Mouse (Mus musculus) midbrain, embryonic 11.5 days (tissue): ENCODE data around the gene Arid5b. TPM values are rescaled to one million over a fixed set of nuclear protein-coding genes. Genes with fewer than 3 reads are reported as not detected.

Experiments
- ATAC-seq: fragments of 200-750 bp; cut with Nextera tagmentation; 2 replicates; pipeline ENCODE4 v1.8.0; 2017; ENCODE audit warnings: moderate TSS enrichment, moderate library complexity; ENCODE audit not compliant: low FRiP score
- DNase-seq: peaks from one replicate; pipeline ENCODE4 v3.0.0; 2015; ENCODE audit warnings: low spot score; ENCODE audit errors: missing footprints
- H3K27ac ChIP-seq: fragments of 300-500 bp; sonication (generic); 2 replicates; pipeline ENCODE4 v1.5.1; 2014; ENCODE audit warnings: low read depth, low read length
- H3K27me3 ChIP-seq: fragments of 300-500 bp; sonication (generic); 2 replicates; pipeline ENCODE4 v1.6.1; 2014; ENCODE audit warnings: mild to moderate bottlenecking, low read length, moderate library complexity, mixed read lengths; ENCODE audit not compliant: control insufficient read depth, insufficient read depth
- H3K36me3 ChIP-seq: fragments of 300-500 bp; sonication (generic); 2 replicates; pipeline ENCODE4 v1.6.1; 2014; ENCODE audit warnings: mild to moderate bottlenecking, low read length, moderate library complexity, mixed read lengths; ENCODE audit not compliant: control insufficient read depth, insufficient read depth
- H3K4me1 ChIP-seq: fragments of 300-500 bp; sonication (generic); 2 replicates; pipeline ENCODE4 v1.6.1; 2014; ENCODE audit warnings: low read length; ENCODE audit not compliant: control insufficient read depth, insufficient read depth
- H3K4me2 ChIP-seq: fragments of 300-500 bp; sonication (generic); 2 replicates; pipeline ENCODE4 v1.6.1; 2014; ENCODE audit warnings: mild to moderate bottlenecking, moderate library complexity
- H3K4me3 ChIP-seq: fragments of 300-500 bp; sonication (generic); 2 replicates; pipeline ENCODE4 v1.5.1; 2014; ENCODE audit warnings: low read depth, low read length
- H3K9ac ChIP-seq: fragments of 300-500 bp; sonication (generic); 2 replicates; pipeline ENCODE4 v1.6.1; 2014; ENCODE audit warnings: low read length
- H3K9me3 ChIP-seq: fragments of 300-500 bp; sonication (generic); 2 replicates; pipeline ENCODE4 v1.6.1; 2016; ENCODE audit warnings: low read length; ENCODE audit not compliant: control insufficient read depth
- WGBS: fragments of 180-500 bp; shearing (Covaris S2); extraction: QIAGEN DNeasy Blood & Tissue Kit; methylation state at CpG from one replicate; pipeline ENCODE4 v1.1.7; 2014; 5-methylcytosine and 5-hydroxymethylcytosine counted together
- polyA plus RNA-seq: library from polyadenylated mRNA; unstranded; fragments of >200 nt; fragmentation: Nextera tagmentation; extraction: Ambion mirVana; gene quantifications from 2 replicates; pipeline ENCODE4 v1.2.1, GENCODE M21; 2014

Gene Arid5b
- polyA plus RNA-seq, 1 experiment from 2014 or later, result 13.4 TPM

GRCm38 (mm10) chr10:68156646-68157245 is 121.8 kb downstream of the Arid5b start:
- H3K4me3 ChIP-seq, result no peak overlapping the region
- 76% methylated on average over 10 of the region's 10 CpGs for WGBS

GRCm38 (mm10) chr10:68156159-68156558 is 122.4 kb downstream of the Arid5b start:
- DNase-seq (no peak), ATAC-seq (no peak)
- Histone ChIP-seq H3K4me2 (no peak overlapping the region), H3K4me1 (peaks cover 8% of the 10 kb centered on the region), H3K9ac (no peak overlapping the region), H3K27ac (no peak overlapping the region), H3K36me3 (no peaks in the 10 kb centered on the region), H3K27me3 (no peaks in the 10 kb centered on the region), H3K9me3 (no peaks in the 10 kb centered on the region), H3K4me3 (no peak overlapping the region)
- WGBS, result 90% methylated on average over 6 of the region's 6 CpGs

More at GRCm38 (mm10) chr10:68156646-68157245, 121.8 kb downstream of the Arid5b start:
- Histone ChIP-seq H3K4me2 (no peak overlapping the region), H3K27me3 (no peaks in the 10 kb centered on the region), H3K9me3 (no peaks in the 10 kb centered on the region), H3K36me3 (no peaks in the 10 kb centered on the region), H3K4me1 (peaks cover 8% of the 10 kb centered on the region), H3K9ac (no peak overlapping the region), H3K27ac (no peak overlapping the region)
- DNase-seq (no peak), ATAC-seq (no peak)

- no peak overlapping the region for H3K27ac ChIP-seq
- H3K9me3 ChIP-seq, result no peaks in the 10 kb centered on the region
- DNase-seq (no peak), ATAC-seq (no peak)
- no peaks in the 10 kb centered on the region for H3K36me3 ChIP-seq
- H3K4me1 ChIP-seq, result peaks cover 8% of the 10 kb centered on the region
- 93% methylated on average over 6 of the region's 6 CpGs for WGBS
- H3K4me2 ChIP-seq, result no peak overlapping the region
- H3K27me3 ChIP-seq, result no peaks in the 10 kb centered on the region
- H3K9ac ChIP-seq, result no peak overlapping the region
- H3K4me3 ChIP-seq, result no peak overlapping the region
Observed at GRCm38 (mm10) chr10:68155431-68156119, 123.0 kb downstream of the Arid5b start.

- no peak overlapping the region for H3K9ac ChIP-seq
- H3K27me3 ChIP-seq, result no peaks in the 10 kb centered on the region
- no peaks in the 10 kb centered on the region for H3K9me3 ChIP-seq
- H3K27ac ChIP-seq, result no peak overlapping the region
- no peak overlapping the region for H3K4me2 ChIP-seq
- H3K4me3 ChIP-seq, result no peak overlapping the region
- DNase-seq, result no peak
- no peaks in the 10 kb centered on the region for H3K36me3 ChIP-seq
- WGBS, result 86% methylated on average over 14 of the region's 14 CpGs
- peaks cover 8% of the 10 kb centered on the region for H3K4me1 ChIP-seq
- ATAC-seq, result no peak
Observed at GRCm38 (mm10) chr10:68154046-68154765, 124.3 kb downstream of the Arid5b start.

GRCm38 (mm10) chr10:68153344-68154045 is 125.0 kb downstream of the Arid5b start:
- Histone ChIP-seq H3K4me1 (peaks cover 8% of the 10 kb centered on the region), H3K27ac (no peak overlapping the region), H3K9ac (no peak overlapping the region), H3K4me3 (no peak overlapping the region), H3K9me3 (no peaks in the 10 kb centered on the region), H3K36me3 (no peaks in the 10 kb centered on the region), H3K4me2 (no peak overlapping the region), H3K27me3 (no peaks in the 10 kb centered on the region)
- peak; percentile 44; the same call in 1 of the 2 replicates for ATAC-seq
- 54% methylated on average over 11 of the region's 11 CpGs for WGBS
- no peak for DNase-seq

GRCm38 (mm10) chr10:68148495-68148894 is 130.0 kb downstream of the Arid5b start:
- ATAC-seq (no peak), DNase-seq (no peak)
- Histone ChIP-seq H3K4me2 (no peak overlapping the region), H3K9ac (no peak overlapping the region), H3K27ac (no peak overlapping the region), H3K27me3 (no peaks in the 10 kb centered on the region), H3K4me1 (peaks cover 4% of the 10 kb centered on the region), H3K4me3 (no peak overlapping the region), H3K9me3 (no peaks in the 10 kb centered on the region), H3K36me3 (no peaks in the 10 kb centered on the region)
- 87% methylated on average over 6 of the region's 6 CpGs for WGBS

- ATAC-seq (no peak), DNase-seq (no peak)
- Histone ChIP-seq H3K4me1 (peaks cover 2% of the 10 kb centered on the region), H3K27me3 (no peaks in the 10 kb centered on the region), H3K27ac (no peak overlapping the region), H3K4me3 (no peak overlapping the region), H3K36me3 (no peaks in the 10 kb centered on the region), H3K4me2 (no peak overlapping the region), H3K9ac (no peak overlapping the region), H3K9me3 (no peaks in the 10 kb centered on the region)
- WGBS, result 43% methylated on average over 6 of the region's 6 CpGs
Observed at GRCm38 (mm10) chr10:68147730-68148129, 130.8 kb downstream of the Arid5b start.

GRCm38 (mm10) chr10:68146842-68147241 is 131.7 kb downstream of the Arid5b start:
- H3K9ac ChIP-seq, result no peak overlapping the region
- no peak overlapping the region for H3K27ac ChIP-seq
- no peak for ATAC-seq
- H3K27me3 ChIP-seq, result no peaks in the 10 kb centered on the region
- H3K4me3 ChIP-seq, result no peak overlapping the region
- no peak overlapping the region for H3K4me2 ChIP-seq
- no peaks in the 10 kb centered on the region for H3K36me3 ChIP-seq
- DNase-seq, result peak; percentile 95
- peaks cover 2% of the 10 kb centered on the region for H3K4me1 ChIP-seq
- no peaks in the 10 kb centered on the region for H3K9me3 ChIP-seq
- WGBS, result 15% methylated on average over 5 of the region's 5 CpGs
